Mouse (Mus musculus): ENCODE measurements around the gene Jph2.

DNA sequence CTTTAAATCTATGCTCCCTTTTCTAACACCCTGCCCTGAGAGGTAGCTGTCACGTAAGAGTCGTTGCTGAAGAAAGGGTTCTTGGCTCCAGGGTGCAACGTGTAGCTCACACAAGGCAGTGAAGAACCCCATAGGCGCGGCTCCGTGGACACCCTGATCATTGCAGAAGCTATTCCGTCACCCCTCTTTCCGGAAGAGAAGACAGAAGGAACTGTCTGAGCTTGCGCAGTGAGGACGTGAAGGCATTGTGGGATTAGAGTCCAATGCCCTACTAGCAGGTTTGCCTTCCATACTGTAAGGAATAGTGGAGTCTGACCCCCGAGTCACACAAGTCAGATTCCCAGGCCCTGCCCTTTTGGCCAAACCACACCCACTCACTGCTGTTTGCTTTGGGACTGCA lies 51.3 kb downstream of the Jph2 start:
- no peak for TF ChIP-seq CTCF (IDR thresholded peaks at IDR 0.05; ENCODE audit: borderline replicate concordance, extremely low read depth, insufficient read depth, insufficient read length)
- no peak for TF ChIP-seq POLR2A (IDR thresholded peaks at IDR 0.05; ENCODE audit: borderline replicate concordance, extremely low read depth, insufficient read depth, insufficient read length, poor library complexity, severe bottlenecking)
